Mouse (Mus musculus): ENCODE data around the gene Rora. TPM values are rescaled to one million over a fixed set of nuclear protein-coding genes. Genes with fewer than 3 reads are reported as not detected.

Gene Rora
- polyA plus RNA-seq, 1 experiment from 2014 or later, result 5.0 TPM

DNA sequence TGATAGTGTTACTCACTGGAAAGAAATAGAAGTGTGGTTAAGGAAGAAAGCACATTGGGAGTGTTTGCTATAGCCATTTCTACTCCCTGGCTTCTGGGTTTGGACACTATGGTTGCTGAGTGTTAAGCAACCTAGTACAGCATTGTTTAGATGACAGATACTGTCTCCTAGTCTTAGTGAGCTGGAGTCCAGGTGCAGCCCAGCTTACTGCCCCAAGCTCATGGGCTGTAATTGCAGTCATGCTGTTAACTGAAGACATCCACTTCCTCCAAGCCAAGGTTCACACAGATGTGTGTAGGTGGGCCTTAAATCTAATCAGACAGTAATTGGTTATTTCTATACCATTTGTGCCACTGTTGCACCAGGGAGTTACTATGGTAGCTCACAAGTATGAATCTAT is 782.1 kb downstream of the Rora start:
- Histone ChIP-seq H3K27me3 (ENCODE audit: insufficient read depth, poor library complexity, severe bottlenecking) (no peaks in the 10 kb centered on the region), H3K27ac (no peak overlapping the region), H3K9me3 (no peaks in the 10 kb centered on the region), H3K4me1 (peaks cover 19% of the 10 kb centered on the region), H3K36me3 (peaks cover 6% of the 10 kb centered on the region; the same call in 1 of the 2 replicates), H3K4me3 (no peak overlapping the region)
- DNase-seq (ENCODE audit: low spot score), result no peak
